Mouse (Mus musculus) adrenal gland, postnatal 14 days (tissue): ENCODE results near the gene Ppcdc. TPM values are rescaled to one million over a fixed set of nuclear protein-coding genes. Genes with fewer than 3 reads are reported as not detected.

Source experiments
- DNase-seq: peaks from one replicate; pipeline ENCODE4 v3.0.0; 2021; ENCODE audit warnings: mixed read lengths
- long read RNA-seq, 2 experiments: library from polyadenylated mRNA; stranded (forward); transcript quantifications; one replicate each; pipeline ENCODE4 v2.0.0; 2021
- total RNA-seq: library from RNA; stranded (reverse); gene quantifications from 2 replicates; pipeline ENCODE4 v1.2.3, GENCODE M21; 2021

The Ppcdc gene
- total RNA-seq, result 19.8 and 24.6 TPM in 2 replicates
- long read RNA-seq, experiment 1, transcript Ppcdc-213 (7 exons, 1,665 nt), result major isoform, 13 of 26 reads
- long read RNA-seq, experiment 1, partial matches to known transcripts, result 1 of 26 reads
- long read RNA-seq, experiment 1, other reads (novel, unspliced or antisense), result 9 of 26 reads
- long read RNA-seq, experiment 2, transcript Ppcdc-201 (7 exons, 2,744 nt), result major isoform, 7 of 20 reads
- long read RNA-seq, experiment 2, partial matches to known transcripts, result 2 of 20 reads
- long read RNA-seq, experiment 2, other reads (novel, unspliced or antisense), result 6 of 20 reads

DNA sequence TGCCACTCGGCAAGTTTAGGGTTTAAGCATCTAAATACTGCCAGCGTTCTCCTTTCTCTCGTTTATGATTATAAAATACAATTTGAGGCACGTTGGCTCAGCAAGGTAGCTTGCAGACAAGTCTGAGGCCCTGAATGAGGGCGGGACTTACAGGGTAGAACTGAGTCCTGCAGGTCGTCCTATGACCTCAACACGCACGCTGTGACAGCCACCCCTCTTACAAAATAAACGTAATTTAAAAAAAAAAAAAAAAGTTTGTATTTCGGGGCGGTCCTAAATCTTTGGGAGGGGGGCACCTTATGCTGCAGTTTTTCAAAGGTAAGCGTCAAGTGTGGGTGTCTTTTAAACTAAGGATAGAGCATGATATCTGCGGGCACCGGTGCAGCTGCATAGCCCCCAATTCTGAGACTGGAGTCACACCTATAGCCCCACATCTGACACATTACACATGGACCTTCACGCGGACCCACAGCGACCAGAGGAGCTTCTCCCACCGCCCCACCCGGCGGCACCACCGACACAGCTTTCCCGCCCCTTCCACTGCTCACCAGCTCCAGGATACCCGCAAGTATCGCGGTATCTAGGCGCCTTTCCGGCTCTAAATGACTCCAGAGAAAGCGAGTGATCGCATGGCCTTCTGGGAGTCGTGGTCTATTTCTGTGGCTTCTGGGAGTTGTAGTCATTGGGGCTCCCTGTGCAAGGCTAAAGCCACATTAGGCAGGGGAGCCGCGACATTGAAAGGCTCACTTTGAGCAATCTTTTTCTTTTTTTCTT is at the start of gene Ppcdc:
Ppcdc (minus strand) TSS at position 603 of the 774 bp plus-strand sequence.
- peak; percentile 94 for DNase-seq

DNA sequence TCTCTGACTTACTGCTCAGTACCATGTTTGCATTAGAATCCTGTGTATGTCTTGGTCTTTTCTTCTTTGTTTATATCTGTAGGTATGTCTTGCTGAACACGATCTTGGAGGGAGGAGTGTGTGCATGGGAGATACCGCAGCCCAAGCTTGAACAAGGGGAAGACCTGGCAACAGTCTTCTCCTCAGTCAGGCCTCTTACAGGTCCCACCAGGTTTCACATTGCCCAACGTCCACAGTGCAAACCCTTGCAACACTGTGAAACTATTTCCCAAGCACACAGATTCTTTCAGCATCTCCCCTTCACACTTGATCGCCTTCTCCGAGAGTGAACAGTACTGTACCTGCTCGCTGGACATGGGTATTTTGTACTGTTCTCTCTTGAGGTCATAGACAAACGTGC is 47.9 kb upstream of the Ppcdc start:
- no peak for DNase-seq

DNA sequence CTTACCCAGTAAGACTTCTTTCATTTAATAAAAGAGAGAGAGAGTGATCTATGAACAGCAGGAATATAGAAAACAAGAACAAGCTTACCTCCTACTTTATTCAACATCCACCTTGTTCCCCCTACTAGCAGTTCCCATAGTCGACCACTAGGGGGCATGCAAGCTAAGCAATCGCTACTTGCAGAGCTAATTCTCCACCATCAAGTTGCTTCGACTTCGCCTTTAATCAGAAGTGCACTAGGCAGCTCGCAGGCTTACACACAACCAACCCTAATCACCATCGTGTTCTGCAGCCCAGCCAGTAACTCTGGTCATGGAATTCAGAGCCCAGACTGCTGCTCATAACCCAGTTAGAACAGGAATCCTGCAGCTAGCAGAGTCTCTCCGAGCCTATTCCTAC is 45.9 kb upstream of the Ppcdc start:
- DNase-seq, result peak; percentile 90

DNA sequence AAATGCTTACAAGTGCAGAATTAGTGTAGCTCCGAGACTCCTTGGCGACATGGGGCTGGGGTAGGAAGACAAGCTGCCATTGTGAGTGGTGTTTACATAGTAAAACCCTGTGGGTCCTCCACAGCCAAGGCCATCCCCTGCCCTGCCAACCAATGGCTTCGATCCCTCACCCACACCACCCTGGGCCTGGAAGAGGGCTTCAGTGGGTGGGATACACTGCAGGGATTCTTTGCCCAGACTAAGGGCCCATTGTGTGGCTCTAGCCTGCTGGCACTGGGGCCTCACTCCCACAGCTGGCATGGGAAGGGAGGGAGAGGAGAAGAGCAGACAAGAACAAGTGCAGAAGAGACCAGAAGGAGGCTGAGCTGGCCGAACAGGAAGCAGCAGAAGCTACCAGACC is 29.0 kb upstream of the Ppcdc start:
- DNase-seq, result no peak

DNA sequence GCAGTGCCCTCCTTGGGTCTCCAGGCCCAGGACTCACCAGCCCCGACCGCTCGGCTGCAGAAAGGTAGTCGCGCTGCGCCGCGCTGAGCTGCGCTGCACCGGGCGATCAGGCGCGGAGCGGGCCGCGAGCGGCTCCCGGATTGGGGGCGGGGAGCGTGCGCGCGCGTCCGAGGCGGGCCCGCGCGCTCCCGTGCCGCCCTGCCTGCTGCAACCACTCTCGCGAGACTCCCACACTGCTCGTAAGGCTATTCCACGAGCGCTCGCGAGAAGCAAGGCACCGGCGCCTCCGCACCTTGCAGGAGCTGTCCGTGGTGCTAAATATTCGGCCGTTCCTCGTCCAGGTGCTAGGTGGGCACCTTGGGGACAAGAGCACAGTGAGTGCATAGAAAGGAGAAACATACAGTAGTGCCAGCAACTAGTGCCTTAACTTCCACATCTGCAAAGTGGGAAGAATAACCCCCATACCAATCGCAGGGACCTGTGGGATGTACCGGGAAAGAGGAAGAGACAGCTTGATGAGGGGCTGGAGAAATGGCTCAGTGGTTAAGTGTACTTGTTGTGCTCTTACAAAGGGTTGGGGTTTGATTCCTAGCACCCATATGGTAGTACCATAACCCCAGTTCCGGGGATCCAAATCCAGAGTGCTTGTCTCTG is 28.1 kb upstream of the Ppcdc start, which contains the start of gene Scamp5:
Scamp5 (minus strand) TSS at position 165 of the 654 bp plus-strand sequence.
- DNase-seq, result peak; percentile 95

DNA sequence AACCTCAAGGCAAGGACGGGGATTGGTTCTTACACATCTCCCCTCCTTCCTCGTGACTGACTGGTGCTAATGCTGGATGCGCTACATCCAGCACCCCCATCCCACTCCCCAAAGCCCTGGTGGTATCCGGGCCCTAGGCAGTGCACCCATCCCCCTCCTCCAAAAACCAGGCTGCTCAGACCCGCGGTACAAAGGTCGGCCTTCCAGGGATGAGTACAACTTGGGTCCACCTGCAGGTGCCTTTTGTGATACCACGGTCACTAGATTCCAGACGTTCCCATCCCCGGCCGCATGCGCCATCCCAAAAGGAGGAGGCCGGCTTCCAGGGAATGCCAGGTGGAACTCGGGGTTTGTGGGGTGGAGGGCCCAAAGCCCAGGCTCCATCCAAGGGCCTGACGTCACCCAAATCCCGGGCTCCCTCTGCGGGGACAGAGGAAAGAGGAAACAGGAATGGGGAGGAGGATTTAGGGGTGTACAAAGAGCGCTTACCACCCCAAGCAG is 27.4 kb upstream of the Ppcdc start:
- peak; percentile 43 for DNase-seq

DNA sequence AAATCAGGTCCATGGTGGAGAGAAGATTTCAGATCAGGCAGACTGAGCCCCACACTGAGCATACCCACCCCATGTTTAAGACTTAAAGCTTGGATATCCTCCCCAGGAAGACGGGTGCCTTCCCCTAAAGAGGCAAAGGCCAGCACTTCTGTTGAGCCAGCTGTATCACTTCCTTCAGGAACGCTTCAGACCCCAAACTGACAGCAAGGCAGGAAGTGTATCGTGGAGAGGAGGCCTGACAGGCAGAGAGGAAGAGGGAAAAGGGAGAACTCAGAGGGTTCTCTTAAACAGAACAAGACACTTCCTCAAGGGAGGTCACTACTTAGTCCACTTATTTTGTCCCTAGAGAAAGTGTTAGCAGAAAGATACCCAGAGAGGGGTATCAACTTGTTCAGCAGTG is 26.2 kb upstream of the Ppcdc start:
- no peak for DNase-seq

DNA sequence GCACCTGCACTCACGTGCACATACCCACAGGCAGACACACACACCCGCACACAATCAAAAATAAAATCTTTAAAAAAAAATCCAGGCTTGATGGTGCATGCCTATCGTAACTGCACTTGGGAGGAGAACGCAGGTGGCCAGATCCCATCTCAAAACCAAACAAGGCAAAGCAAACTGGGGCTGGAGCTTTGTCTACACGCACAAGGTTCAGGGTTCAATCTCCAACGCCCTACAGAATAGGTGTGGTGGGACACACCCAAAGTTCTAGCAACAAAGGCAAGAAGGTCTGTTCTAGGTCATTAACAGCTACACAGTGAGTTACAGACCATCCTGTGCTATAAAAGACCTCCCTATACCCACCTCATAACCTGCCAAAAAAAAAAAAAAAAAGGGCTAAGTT is 22.9 kb upstream of the Ppcdc start:
- DNase-seq, result no peak

DNA sequence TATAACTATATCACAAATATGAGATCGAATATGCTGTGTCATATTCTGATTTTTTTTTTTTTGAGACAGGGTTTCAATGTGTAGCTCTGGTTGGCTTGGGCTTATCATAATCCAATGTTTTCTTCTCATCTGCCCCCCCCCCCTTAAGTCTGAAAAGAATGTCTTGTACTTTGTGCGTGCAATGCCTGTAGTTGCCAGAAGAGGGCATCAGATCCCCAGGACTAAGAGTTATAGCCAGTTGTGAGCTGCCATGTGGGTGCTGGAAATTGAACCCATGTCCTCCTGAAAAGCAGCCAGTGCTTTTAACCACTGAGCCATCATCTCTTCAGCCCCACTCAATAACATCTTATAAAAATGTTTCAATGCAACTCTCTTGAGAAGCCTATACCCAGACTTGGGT is 19.8 kb upstream of the Ppcdc start:
- no peak for DNase-seq

DNA sequence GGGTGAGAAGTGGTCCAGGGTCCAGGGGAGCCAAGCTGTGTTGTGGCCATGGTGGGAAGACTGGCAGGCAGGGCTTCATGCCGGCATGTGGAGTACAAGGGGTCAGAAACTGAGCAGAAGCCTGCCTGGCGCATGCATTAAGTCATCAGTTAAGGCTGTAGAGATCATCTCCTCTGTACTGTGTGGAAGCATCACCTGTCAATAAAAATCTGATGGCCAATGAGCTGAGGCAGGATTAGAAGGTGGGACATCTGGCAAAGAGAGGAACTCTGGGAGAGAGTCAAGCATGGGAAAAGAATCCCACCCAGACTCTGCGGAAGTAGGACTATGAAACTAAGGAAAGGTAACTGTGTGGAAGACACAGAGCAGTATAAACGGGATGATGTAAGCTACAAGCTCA is 13.6 kb upstream of the Ppcdc start:
- no peak for DNase-seq

DNA sequence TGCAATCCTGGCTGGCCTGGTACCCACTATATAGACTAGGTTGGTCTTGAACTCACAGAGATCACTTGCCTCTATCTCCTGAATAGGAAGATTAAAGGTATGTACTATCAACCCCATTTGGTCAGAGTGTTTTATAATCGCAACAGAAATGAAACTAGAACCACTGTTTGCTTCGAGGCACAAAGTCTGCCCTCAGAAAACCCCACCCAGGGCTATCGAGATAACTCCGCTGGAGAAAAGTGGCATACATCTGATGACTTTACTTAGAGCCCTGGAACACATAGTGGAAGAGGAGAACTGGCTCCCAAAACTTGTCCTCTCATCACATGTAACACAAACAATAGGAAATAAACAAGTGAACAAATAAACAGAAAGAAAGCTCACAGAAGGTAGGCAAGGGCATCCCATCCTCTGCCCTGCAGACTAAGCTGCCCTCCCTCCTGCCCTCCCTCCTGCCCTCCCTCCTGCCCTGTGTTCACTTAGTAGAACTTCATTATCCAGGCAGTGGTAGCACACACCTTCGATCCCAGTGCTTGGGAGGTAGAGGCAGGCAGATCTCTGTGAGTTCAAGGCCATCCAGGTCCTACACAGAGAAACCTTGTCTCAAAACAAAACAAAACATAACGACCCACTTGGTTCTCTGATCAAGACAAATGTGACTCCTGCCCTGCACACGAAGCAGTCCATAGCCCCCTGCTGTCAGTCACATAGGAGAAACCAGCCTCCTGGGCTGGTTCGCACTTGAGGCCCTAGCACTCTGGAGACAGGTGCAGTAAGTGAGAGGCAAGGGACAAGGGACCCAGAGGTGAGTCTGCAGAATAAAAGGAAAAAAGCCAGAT is 12.9 kb upstream of the Ppcdc start:
- DNase-seq, result no peak

DNA sequence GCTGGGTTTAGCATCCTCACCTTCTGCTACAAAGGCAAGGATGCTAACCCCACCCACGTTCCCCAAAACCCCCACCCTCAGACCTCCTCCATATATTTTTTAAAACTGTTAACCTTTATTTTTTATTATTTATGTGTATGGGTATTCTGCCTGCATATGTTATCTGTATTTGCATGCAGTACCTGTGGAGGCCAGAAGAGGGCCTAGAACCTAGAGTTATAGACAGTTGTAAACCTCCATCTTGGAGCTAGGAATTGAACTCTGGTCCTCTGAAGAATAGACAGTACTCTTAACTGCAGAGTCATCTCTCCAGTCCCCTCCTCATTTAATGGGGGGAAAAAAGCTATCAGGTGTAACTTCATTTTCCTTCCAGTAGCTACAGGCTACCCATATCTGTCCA is 9.8 kb upstream of the Ppcdc start:
- peak; percentile 27 for DNase-seq

DNA sequence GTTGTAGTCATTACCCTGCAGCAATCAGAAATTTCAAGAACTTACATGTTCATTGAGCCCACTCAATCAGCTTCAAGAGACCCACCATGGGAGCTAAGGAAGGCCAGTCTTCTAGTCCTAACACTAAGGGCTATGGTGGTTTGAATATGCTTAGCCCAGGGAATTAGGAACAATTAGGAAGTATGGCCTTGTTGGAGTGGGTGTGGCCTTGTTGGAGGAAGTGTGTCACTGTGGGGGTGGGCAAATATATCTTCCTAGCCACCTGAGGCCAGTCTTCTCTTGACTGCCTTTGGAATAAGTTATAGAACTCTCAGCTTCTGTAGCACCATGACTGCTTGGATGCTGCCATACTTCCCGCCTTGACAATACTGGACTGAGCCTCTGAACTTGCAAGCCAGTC is 696 bp upstream of the Ppcdc start:
- no peak for DNase-seq

DNA sequence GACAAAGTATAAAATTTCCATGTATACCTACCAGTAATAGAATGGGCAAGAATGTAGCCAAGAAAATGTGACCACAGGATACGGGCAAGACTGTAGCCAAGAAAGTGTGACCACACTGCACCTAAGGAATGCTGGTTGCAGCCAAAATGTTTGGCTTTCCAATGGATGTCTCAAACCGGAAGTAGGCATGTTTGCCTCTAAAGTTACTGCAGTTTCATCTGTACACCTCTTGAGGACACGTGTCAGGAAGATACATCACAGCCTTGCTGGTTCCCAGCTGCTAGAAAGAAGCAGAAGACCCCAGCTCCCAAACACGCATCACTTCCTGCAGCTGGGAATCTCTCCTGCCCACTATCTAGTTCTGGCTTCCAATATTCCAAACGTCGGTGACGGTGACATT is 841 bp downstream of the Ppcdc start:
- no peak for DNase-seq

DNA sequence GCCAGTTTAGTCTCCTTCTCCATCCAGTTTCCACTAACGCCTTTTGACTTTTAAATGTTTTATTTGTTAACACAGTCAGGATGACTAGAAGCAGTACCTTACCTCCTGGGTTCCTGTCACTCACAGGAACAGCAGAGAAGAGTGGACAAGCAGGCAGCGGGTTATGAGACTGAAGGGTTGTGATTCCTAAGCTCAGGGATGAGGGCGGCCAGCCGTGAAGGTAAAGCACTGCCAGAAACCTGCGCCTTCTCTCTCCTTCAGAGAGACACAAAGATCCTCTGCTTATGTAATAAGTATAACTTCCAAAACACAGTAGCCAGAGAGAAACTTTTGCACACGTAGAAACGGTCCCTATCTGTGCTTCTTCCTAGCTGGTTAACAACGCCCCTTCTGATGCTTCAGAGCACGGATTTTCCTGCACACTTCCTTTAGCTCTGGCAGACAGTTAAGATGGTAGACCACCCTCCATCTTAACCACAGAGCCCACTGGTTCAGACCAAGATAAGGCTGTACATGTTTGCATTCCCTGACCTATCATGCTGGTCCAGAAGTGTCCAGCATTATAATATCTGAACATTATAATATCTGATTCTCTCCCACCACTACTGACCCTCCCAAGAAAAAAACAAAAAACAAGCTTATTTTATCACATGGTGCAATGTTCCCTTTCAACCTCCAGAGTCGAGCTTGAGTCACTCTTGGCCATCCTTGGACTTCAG is 1.9 kb downstream of the Ppcdc start:
- no peak for DNase-seq

DNA sequence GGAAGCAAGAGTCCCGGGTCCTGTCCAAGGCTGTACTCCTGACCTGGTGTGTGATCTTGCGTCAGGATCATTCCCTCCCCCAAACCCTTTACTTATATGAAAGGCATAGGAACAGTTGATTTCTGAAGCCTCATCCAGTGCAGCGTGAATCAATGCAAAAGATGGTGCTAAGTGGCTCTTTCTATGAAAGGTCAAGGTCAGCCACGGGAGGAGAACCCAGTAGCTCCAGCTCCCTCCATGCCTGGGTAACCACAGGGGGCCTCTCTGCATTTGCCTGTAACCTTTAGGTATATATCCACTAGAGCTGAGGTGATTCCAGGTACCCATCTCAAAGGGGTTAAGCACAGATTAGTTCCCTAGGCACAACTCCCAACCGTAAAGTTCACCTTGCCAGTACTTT is 3.8 kb downstream of the Ppcdc start:
- DNase-seq, result no peak

DNA sequence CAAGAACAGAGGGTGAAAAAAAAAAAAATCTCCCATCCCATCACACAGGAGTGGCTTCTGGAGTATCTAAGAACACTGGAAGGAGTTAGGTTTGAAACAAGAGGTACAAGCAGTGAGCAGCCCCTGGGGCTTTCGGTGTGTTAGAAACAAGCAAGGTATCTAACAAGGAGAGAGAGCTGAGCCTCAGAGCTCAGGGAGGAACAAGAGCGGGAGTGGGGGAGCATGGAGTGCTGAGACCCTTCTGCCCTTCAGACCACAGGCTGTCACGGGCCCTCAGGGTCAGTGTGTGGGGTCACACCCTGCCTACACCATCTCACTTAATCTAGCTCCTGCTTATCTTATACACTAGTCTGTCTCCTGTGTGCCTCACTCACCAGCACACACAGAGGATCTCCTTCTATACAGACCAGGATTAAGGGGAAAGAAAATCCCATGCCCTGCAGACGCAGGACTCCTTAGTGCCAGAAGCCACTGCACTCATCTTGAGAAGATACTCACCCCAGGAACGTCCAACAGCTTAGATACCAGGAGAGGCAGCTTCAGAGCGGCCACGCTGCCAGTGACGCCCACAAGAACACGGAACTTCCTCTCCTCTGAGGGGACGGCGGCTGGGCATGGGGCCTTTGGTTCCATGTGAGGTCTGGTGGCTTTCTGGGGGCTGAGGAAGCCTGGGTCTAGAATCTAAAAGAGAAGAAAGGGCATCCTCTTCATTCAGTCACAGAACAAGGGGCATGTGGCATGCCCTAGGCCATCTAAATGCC is 5.3 kb downstream of the Ppcdc start:
- DNase-seq, result no peak

DNA sequence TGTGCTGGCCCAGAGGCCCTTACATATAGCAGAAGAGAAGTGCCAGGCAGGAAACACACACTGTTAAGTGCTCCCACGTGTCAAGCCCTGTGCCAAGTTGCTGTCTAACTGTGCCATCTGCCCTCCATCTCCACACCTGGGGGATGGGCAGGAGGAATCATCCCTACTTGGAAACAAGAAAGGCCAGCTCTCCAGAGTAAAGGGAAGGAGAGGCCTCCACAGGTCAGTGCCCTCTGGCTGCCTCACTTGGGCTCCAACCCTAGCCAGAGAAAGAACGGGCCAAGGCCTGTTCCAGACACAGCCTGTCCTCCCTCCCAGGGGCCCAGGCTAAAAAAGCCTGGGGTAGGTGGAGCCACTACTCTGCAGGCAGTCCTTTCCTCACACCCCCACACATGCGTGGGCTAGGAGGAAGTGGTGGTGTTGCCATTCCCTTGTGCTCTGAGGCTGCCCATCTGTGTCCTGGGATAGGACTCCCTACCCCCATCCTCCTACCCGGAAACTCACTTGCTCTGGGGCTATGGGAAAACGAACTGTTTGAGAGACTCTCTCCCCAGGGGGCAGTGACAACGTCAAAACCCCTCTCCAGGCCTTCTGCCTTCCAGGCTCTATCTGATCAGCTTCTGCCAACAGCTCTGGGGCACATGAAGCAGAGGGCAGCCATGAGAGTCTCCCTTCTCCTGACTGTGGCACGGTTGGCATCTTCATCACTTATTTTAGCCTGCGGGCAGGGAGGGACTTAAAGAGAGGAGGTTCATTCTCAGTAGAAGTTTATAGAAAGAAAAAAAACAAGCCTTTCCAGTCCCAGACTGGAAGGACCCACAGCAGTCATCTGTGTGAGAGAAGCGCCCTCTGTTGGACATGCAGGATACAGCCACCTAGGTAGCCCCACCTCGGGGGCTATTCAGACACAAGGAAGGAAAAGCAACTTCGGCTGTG is 6.6 kb downstream of the Ppcdc start:
- DNase-seq, result peak; percentile 90

DNA sequence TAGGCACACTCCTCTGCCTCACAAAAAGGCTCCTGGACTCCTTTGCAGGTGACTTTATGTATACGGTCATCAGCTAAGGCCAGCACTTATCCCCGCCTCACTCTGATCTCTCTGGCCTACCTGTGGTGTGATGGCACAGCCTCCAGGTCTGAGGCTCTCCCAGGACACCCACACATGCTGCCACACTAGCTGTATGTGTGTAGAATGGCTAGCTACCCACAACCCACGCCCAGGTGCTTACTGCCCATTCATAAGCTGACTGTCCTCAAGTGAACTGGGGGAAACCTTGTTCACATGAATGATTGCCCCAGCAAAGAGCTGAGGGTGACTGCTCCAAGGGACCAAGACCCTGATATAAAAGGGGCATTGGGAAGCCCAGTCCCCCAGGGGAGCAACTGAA is 7.4 kb downstream of the Ppcdc start:
- DNase-seq, result no peak

DNA sequence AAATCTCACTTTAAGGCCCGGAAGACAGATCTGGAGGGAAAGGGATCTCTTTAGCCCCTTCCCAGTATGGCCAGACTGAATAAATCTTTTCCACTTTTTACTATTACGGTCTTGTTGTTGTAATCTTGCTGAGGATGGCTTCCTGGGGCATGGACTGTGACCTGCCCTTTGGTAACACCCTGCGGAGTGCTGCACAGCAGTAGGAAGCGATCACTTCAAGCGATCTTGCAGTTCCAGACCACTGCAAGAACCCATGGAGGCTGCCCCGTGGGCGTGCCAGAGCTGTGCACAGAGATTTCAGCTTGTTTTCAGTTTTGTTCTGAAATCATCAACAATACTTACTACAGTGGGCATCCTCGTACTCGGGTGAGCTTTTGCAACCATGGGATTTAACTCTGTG is 8.7 kb downstream of the Ppcdc start:
- DNase-seq, result no peak
